Mouse (Mus musculus) E14TG2a.4 (cell line): ENCODE results near the gene Prlh.

Source experiments
- CTCF ChIP-seq: conservative IDR thresholded peaks from 2 replicates; pipeline ENCODE4 v1.5.1; 2014; ENCODE audit warnings: low read length
- POU5F1 ChIP-seq: IDR thresholded peaks from 2 replicates; pipeline ENCODE4 v1.6.1; 2014; ENCODE audit warnings: low read length, borderline replicate concordance

GRCm38 (mm10) chr1:90947252-90947651, 5.7 kb upstream of the Prlh start:
- TF ChIP-seq CTCF (no peak), POU5F1 (no peak)
